Mouse (Mus musculus): ENCODE results near the gene Anks6. TPM values are rescaled to one million over a fixed set of nuclear protein-coding genes. Genes with fewer than 3 reads are reported as not detected.
A peak's percentile ranks its signal among the peaks of the same experiment; 100 is the strongest.

Gene Anks6
- polyA plus RNA-seq, 1 experiment from 2014 or later = 4.2 TPM

- Histone ChIP-seq H3K4me3 (ENCODE audit: low read depth, low read length) (no peak overlapping the region), H3K36me3 (ENCODE audit: control insufficient read depth, insufficient read depth, low read length) (no peaks in the 10 kb centered on the region), H3K4me2 (ENCODE audit: low read depth) (no peak overlapping the region), H3K27ac (ENCODE audit: low read depth, low read length) (no peak overlapping the region), H3K9ac (ENCODE audit: low read length) (peak overlapping the region; percentile 6; the same call in 1 of the 2 replicates), H3K4me1 (ENCODE audit: control insufficient read depth, insufficient read depth, low read length) (peaks cover 6% of the 10 kb centered on the region; the same call in 1 of the 2 replicates), H3K27me3 (ENCODE audit: control insufficient read depth, insufficient read depth, low read length) (no peaks in the 10 kb centered on the region), H3K9me3 (ENCODE audit: control insufficient read depth, low read length) (no peaks in the 10 kb centered on the region)
- WGBS = 29% methylated on average over 10 of the region's 10 CpGs
- ATAC-seq (ENCODE audit: insufficient read depth, low FRiP score, low TSS enrichment) (no peak), DNase-seq (ENCODE audit: low spot score) (no peak)
Measured at GRCm38 (mm10) chr4:47050642-47051381, 6.4 kb downstream of the Anks6 start.

- 0% methylated on average over 1 of the region's 1 CpGs for WGBS
- no peaks in the 10 kb centered on the region for H3K9me3 ChIP-seq (ENCODE audit: control insufficient read depth, low read length)
- DNase-seq (ENCODE audit: low spot score) = peak; percentile 88
- H3K4me3 ChIP-seq (ENCODE audit: low read depth, low read length) = no peak overlapping the region
- no peaks in the 10 kb centered on the region for H3K27me3 ChIP-seq (ENCODE audit: control insufficient read depth, insufficient read depth, low read length)
- H3K27ac ChIP-seq (ENCODE audit: low read depth, low read length) = no peak overlapping the region
- no peak overlapping the region for H3K9ac ChIP-seq (ENCODE audit: low read length)
- peak; percentile 67 for ATAC-seq (ENCODE audit: insufficient read depth, low FRiP score, low TSS enrichment)
- H3K4me2 ChIP-seq (ENCODE audit: low read depth) = no peak overlapping the region
- H3K36me3 ChIP-seq (ENCODE audit: control insufficient read depth, insufficient read depth, low read length) = no peaks in the 10 kb centered on the region
- peaks cover 6% of the 10 kb centered on the region; the same call in 1 of the 2 replicates for H3K4me1 ChIP-seq (ENCODE audit: control insufficient read depth, insufficient read depth, low read length)
Measured at GRCm38 (mm10) chr4:47050167-47050566, 7.1 kb downstream of the Anks6 start.

- H3K4me2 ChIP-seq (ENCODE audit: low read depth) = no peak overlapping the region
- 96% methylated on average over 16 of the region's 16 CpGs for WGBS
Measured at GRCm38 (mm10) chr4:47049216-47049615, 8.0 kb downstream of the Anks6 start.

DNA sequence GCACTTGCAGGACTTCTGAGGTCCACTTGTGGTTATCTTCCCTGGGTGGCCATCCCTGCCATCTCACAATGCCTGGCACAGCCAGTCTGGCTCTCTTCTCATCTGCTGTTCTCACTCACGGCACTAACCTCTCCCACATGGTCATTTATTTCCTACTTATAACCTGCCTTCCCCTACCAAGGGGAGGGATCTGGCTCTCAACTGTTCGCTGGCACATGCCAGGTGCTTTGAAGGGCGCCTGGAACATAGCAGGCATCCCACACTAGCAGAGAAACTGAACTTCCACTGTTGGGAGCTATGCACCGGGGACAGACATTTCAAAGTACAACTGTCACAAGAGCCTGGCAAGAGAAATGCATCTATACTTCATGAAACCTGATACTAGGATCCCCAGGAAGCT lies 9.5 kb downstream of the Anks6 start:
- DNase-seq (ENCODE audit: low spot score) (no peak), ATAC-seq (ENCODE audit: insufficient read depth, low FRiP score, low TSS enrichment) (no peak)
- 80% methylated on average over 4 of the region's 4 CpGs for WGBS
- Histone ChIP-seq H3K9me3 (ENCODE audit: control insufficient read depth, low read length) (no peaks in the 10 kb centered on the region), H3K36me3 (ENCODE audit: control insufficient read depth, insufficient read depth, low read length) (no peaks in the 10 kb centered on the region), H3K4me1 (ENCODE audit: control insufficient read depth, insufficient read depth, low read length) (peaks cover 6% of the 10 kb centered on the region; the same call in 1 of the 2 replicates), H3K4me2 (ENCODE audit: low read depth) (no peak overlapping the region), H3K9ac (ENCODE audit: low read length) (no peak overlapping the region), H3K27ac (ENCODE audit: low read depth, low read length) (no peak overlapping the region), H3K4me3 (ENCODE audit: low read depth, low read length) (no peak overlapping the region), H3K27me3 (ENCODE audit: control insufficient read depth, insufficient read depth, low read length) (no peaks in the 10 kb centered on the region)

More at GRCm38 (mm10) chr4:47049216-47049615, 8.0 kb downstream of the Anks6 start:
- DNase-seq (ENCODE audit: low spot score) (peak; percentile 7), ATAC-seq (ENCODE audit: insufficient read depth, low FRiP score, low TSS enrichment) (no peak)
- Histone ChIP-seq H3K9me3 (ENCODE audit: control insufficient read depth, low read length) (no peaks in the 10 kb centered on the region), H3K4me1 (ENCODE audit: control insufficient read depth, insufficient read depth, low read length) (peaks cover 6% of the 10 kb centered on the region; the same call in 1 of the 2 replicates), H3K9ac (ENCODE audit: low read length) (no peak overlapping the region), H3K36me3 (ENCODE audit: control insufficient read depth, insufficient read depth, low read length) (no peaks in the 10 kb centered on the region), H3K4me3 (ENCODE audit: low read depth, low read length) (no peak overlapping the region), H3K27ac (ENCODE audit: low read depth, low read length) (no peak overlapping the region), H3K27me3 (ENCODE audit: control insufficient read depth, insufficient read depth, low read length) (no peaks in the 10 kb centered on the region)

- WGBS = 91% methylated on average over 6 of the region's 6 CpGs
- no peaks in the 10 kb centered on the region for H3K9me3 ChIP-seq (ENCODE audit: control insufficient read depth, low read length)
- no peak overlapping the region for H3K27ac ChIP-seq (ENCODE audit: low read depth, low read length)
- no peaks in the 10 kb centered on the region for H3K36me3 ChIP-seq (ENCODE audit: control insufficient read depth, insufficient read depth, low read length)
- no peaks in the 10 kb centered on the region for H3K27me3 ChIP-seq (ENCODE audit: control insufficient read depth, insufficient read depth, low read length)
- DNase-seq (ENCODE audit: low spot score) = peak; percentile 13
- H3K4me3 ChIP-seq (ENCODE audit: low read depth, low read length) = no peak overlapping the region
- no peak overlapping the region for H3K4me2 ChIP-seq (ENCODE audit: low read depth)
- ATAC-seq (ENCODE audit: insufficient read depth, low FRiP score, low TSS enrichment) = no peak
- H3K4me1 ChIP-seq (ENCODE audit: control insufficient read depth, insufficient read depth, low read length) = peaks cover 6% of the 10 kb centered on the region; the same call in 1 of the 2 replicates
- H3K9ac ChIP-seq (ENCODE audit: low read length) = no peak overlapping the region
Measured at GRCm38 (mm10) chr4:47046974-47047373, 10.3 kb downstream of the Anks6 start.

DNA sequence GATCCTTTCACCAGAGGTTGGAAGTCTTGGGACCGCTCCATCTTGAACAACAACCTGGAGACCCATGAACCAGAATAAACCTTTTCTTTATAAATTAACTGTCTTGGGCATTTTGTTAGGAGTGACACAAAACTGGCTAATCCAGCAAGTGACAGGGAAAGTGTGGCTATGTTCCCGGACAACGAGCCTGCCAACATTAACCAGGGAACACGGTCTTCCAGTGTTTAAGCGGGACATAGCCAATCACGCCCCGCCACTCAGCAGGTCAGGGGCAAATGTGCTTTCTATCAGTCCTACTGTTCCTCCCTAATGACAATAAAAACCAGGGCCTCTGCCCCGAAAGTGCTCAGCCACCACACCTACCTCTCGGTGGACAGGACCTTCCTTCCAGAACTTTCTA lies 13.4 kb downstream of the Anks6 start:
- H3K36me3 ChIP-seq (ENCODE audit: control insufficient read depth, insufficient read depth, low read length) = no peaks in the 10 kb centered on the region
- H3K27me3 ChIP-seq (ENCODE audit: control insufficient read depth, insufficient read depth, low read length) = no peaks in the 10 kb centered on the region
- DNase-seq (ENCODE audit: low spot score) = no peak
- H3K9me3 ChIP-seq (ENCODE audit: control insufficient read depth, low read length) = no peaks in the 10 kb centered on the region
- no peak overlapping the region for H3K27ac ChIP-seq (ENCODE audit: low read depth, low read length)
- H3K9ac ChIP-seq (ENCODE audit: low read length) = no peak overlapping the region
- 89% methylated on average over 9 of the region's 9 CpGs for WGBS
- no peak overlapping the region for H3K4me2 ChIP-seq (ENCODE audit: low read depth)
- no peak overlapping the region for H3K4me3 ChIP-seq (ENCODE audit: low read depth, low read length)
- no peak for ATAC-seq (ENCODE audit: insufficient read depth, low FRiP score, low TSS enrichment)
- H3K4me1 ChIP-seq (ENCODE audit: control insufficient read depth, insufficient read depth, low read length) = no peaks in the 10 kb centered on the region

GRCm38 (mm10) chr4:47039586-47039985 lies 17.6 kb downstream of the Anks6 start:
- DNase-seq (ENCODE audit: low spot score) (no peak), ATAC-seq (ENCODE audit: insufficient read depth, low FRiP score, low TSS enrichment) (no peak)
- Histone ChIP-seq H3K27ac (ENCODE audit: low read depth, low read length) (no peak overlapping the region), H3K27me3 (ENCODE audit: control insufficient read depth, insufficient read depth, low read length) (no peaks in the 10 kb centered on the region), H3K36me3 (ENCODE audit: control insufficient read depth, insufficient read depth, low read length) (no peaks in the 10 kb centered on the region), H3K4me2 (ENCODE audit: low read depth) (no peak overlapping the region), H3K9me3 (ENCODE audit: control insufficient read depth, low read length) (no peaks in the 10 kb centered on the region), H3K4me1 (ENCODE audit: control insufficient read depth, insufficient read depth, low read length) (0 out of 2 replicates have a peak, but pooled peaks cover 6% of the 10 kb centered on the region), H3K9ac (ENCODE audit: low read length) (no peak overlapping the region), H3K4me3 (ENCODE audit: low read depth, low read length) (no peak overlapping the region)
- WGBS = 95% methylated on average over 10 of the region's 10 CpGs

DNA sequence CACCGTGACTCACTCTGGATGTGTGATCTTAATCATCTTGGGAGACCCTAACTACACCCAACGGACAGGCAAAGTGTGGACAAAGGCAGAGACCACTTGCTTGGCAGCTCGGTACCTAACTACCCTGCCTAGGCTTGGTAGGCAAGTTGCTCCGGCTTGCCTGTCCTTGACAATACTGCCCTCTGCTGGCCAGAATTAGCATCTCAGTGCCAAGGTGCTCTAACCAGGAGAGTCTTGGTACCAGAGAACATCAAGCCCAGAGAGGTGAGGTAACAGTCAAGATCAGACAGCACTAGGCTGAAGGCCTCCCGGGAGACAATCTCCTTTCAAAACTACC lies 19.9 kb downstream of the Anks6 start:
- Histone ChIP-seq H3K4me2 (ENCODE audit: low read depth) (no peak overlapping the region), H3K36me3 (ENCODE audit: control insufficient read depth, insufficient read depth, low read length) (no peaks in the 10 kb centered on the region), H3K4me1 (ENCODE audit: control insufficient read depth, insufficient read depth, low read length) (0 out of 2 replicates have a peak, but pooled peaks cover 6% of the 10 kb centered on the region), H3K4me3 (ENCODE audit: low read depth, low read length) (no peak overlapping the region), H3K27me3 (ENCODE audit: control insufficient read depth, insufficient read depth, low read length) (no peaks in the 10 kb centered on the region), H3K9ac (ENCODE audit: low read length) (no peak overlapping the region), H3K9me3 (ENCODE audit: control insufficient read depth, low read length) (no peaks in the 10 kb centered on the region), H3K27ac (ENCODE audit: low read depth, low read length) (no peak overlapping the region)
- no peak; the same call in 1 of the 2 replicates for ATAC-seq (ENCODE audit: insufficient read depth, low FRiP score, low TSS enrichment)
- DNase-seq (ENCODE audit: low spot score) = peak; percentile 84
- WGBS = 25% methylated on average over 5 of the region's 5 CpGs

All from neural tube, embryonic 11.5 days (tissue).